Mouse (Mus musculus): Measurements from ENCODE around the gene Kcnip1. TPM values are rescaled to one million over a fixed set of nuclear protein-coding genes. Genes with fewer than 3 reads are reported as not detected.

The Kcnip1 gene
- polyA plus RNA-seq, 1 experiment: 32.2 TPM

DNA sequence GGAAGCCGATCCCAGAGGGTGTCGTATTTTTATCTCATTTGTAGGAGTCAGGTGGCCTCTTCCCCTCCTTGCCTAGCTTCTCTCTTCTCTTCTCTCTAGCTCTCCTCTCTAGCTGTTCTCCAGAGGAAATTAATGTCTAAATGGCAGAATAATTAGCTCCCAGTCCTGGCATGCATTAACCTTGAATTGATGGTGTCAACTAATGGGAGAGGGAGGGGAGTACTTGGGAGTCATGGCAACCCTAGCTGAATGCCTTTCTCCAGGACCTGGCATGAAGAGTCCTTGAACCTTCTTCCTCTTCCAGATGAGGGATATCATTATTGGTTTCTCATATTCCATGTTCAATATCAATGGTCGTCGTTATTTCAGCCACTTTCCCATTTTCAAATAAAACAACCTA is 396.3 kb downstream of the Kcnip1 start:
- H3K27ac ChIP-seq (ENCODE audit: insufficient read depth, low read length): no peak overlapping the region
- no peaks in the 10 kb centered on the region for H3K4me1 ChIP-seq (ENCODE audit: control insufficient read depth, insufficient read depth, low read length)
- no peak overlapping the region for H3K4me3 ChIP-seq (ENCODE audit: insufficient read depth, low read length)
- TF ChIP-seq POLR2A (IDR thresholded peaks at IDR 0.05; ENCODE audit: extremely low read depth, insufficient read depth, low read length) (no peak), CTCF (IDR thresholded peaks at IDR 0.05; ENCODE audit: extremely low read depth, insufficient read depth, low read length) (no peak)

DNA sequence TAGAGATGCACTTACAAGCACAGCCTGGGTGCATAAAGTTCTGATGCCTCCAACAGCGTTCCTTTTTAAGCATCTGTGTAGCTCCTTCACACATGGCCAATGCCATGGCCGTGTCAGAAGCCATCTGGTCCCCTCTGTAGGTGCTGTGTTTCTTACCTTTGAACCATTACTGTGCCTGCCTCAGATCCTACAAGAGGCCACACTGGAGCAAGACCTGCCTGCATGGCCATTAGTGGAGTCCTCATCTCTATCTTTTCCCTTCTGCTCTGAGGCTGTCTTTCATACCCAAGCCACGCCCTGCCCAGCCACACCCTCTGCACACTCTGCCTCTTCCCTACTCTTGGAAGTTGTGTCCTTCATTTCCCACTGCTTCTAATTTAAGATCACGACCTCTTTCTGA is 400.1 kb downstream of the Kcnip1 start:
- Histone ChIP-seq H3K27ac (ENCODE audit: insufficient read depth, low read length) (no peak overlapping the region), H3K4me1 (ENCODE audit: control insufficient read depth, insufficient read depth, low read length) (no peaks in the 10 kb centered on the region), H3K4me3 (ENCODE audit: insufficient read depth, low read length) (no peak overlapping the region)
- TF ChIP-seq POLR2A (IDR thresholded peaks at IDR 0.05; ENCODE audit: extremely low read depth, insufficient read depth, low read length) (no peak), CTCF (IDR thresholded peaks at IDR 0.05; ENCODE audit: extremely low read depth, insufficient read depth, low read length) (no peak)

DNA sequence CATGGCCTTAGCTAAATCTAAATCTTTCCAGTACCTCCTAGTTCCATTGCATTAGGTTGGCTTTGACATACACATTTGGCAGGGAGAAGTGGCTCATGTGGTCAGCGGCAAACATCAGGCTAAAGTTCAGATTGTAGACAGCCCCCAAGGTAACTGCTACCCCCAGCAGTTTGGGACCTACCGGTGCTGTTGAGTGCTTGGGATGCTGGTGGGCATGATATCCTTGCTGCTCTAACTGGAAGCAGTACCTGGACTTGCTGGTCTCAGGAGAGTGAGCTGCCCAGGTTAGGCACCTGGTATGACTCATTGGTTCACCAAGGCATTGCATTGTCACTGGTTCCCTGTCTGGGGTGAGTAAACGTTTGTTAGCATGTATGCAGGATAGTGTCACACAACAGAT is 402.2 kb downstream of the Kcnip1 start:
- no peaks in the 10 kb centered on the region for H3K4me1 ChIP-seq (ENCODE audit: control insufficient read depth, insufficient read depth, low read length)
- H3K27ac ChIP-seq (ENCODE audit: insufficient read depth, low read length): no peak overlapping the region
- no peak overlapping the region for H3K4me3 ChIP-seq (ENCODE audit: insufficient read depth, low read length)
- TF ChIP-seq CTCF (IDR thresholded peaks at IDR 0.05; ENCODE audit: extremely low read depth, insufficient read depth, low read length) (no peak), POLR2A (IDR thresholded peaks at IDR 0.05; ENCODE audit: extremely low read depth, insufficient read depth, low read length) (no peak)

DNA sequence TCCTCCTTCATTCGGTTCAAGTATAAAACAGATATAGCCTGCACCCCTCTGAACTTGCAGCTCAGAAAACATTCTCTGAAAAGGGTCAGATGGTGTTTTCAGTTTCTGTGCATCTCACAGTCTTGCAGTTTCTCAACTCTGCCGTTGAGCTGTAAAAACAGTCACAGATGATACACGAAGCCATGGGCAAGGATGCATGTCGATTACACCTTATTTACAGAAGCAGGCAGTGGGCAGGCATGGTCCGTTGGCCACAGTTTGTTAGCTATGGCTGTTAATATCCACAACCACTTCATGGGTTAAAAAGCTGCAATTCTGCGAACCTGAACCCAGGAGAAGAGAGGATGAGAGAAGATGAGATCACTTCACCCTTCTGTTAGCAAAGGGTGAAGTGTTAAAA is 406.3 kb downstream of the Kcnip1 start:
- TF ChIP-seq CTCF (IDR thresholded peaks at IDR 0.05; ENCODE audit: extremely low read depth, insufficient read depth, low read length) (no peak), POLR2A (IDR thresholded peaks at IDR 0.05; ENCODE audit: extremely low read depth, insufficient read depth, low read length) (no peak)
- Histone ChIP-seq H3K27ac (ENCODE audit: insufficient read depth, low read length) (no peak overlapping the region), H3K4me1 (ENCODE audit: control insufficient read depth, insufficient read depth, low read length) (no peaks in the 10 kb centered on the region), H3K4me3 (ENCODE audit: insufficient read depth, low read length) (no peak overlapping the region)

DNA sequence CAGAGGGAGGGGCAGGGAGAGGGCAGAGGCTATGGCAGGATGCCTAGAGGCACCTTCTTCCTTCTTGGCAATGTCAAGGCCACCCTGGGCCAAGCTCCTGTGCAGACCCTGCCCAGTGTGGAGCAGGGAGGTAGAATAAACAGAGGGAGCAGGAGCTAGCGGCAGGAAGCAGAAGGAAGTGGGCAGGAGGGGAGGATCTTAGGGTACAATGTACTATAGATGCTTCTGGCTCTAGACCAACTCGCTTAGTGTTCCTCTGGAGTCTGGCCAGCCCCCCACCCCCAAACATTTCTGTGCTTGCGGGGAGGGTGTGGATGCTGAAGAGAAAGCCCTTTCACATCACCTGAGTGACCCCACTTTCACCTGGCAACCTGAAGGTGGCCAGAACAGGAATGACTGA is 413.3 kb downstream of the Kcnip1 start:
- Histone ChIP-seq H3K4me1 (ENCODE audit: control insufficient read depth, insufficient read depth, low read length) (no peaks in the 10 kb centered on the region), H3K4me3 (ENCODE audit: insufficient read depth, low read length) (no peak overlapping the region), H3K27ac (ENCODE audit: insufficient read depth, low read length) (no peak overlapping the region)
- TF ChIP-seq POLR2A (IDR thresholded peaks at IDR 0.05; ENCODE audit: extremely low read depth, insufficient read depth, low read length) (no peak), CTCF (IDR thresholded peaks at IDR 0.05; ENCODE audit: extremely low read depth, insufficient read depth, low read length) (no peak)

Other genes with a start within 250 kb of the Kcnip1 start
- 0.57 and 0.63 TPM in 2 replicates for gene Kcnmb1, start 30.1 kb downstream of the Kcnip1 start, polyA plus RNA-seq (2012; rRNA removed)
- 3.1 and 3.5 TPM in 2 replicates for gene Lcp2, start 53.8 kb upstream of the Kcnip1 start, polyA plus RNA-seq (2012; rRNA removed)
- gene 4930469K13Rik, start 105.4 kb upstream of the Kcnip1 start, polyA plus RNA-seq (2012; rRNA removed): not detected in 2 replicates
- gene Foxi1, start 214.9 kb upstream of the Kcnip1 start, polyA plus RNA-seq (2012; rRNA removed): 0.04 TPM in 1 of 2 replicates, not detected in the other